ENCODE assay signal across 8 mouse cellular contexts in the genomic region with DNA sequence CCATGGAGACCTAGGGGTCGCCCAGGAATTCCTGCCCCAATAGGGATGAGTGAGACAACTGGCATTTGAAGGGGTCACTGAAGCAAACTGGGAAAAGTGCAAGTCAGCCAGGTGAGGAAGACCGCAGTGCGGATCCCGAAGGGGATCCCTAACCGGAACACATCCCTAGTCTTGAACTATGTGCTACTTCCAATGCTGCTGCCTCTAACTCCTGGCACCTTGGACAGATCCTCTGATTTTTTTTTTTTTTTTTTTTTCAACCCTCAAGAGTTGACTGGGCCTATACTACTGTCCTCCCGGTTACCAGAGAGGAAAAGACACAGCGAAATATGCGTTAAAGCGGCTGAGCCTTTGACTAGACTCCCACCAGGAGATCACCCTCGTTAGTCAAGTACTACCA. TPM values are rescaled to one million over a fixed set of nuclear protein-coding genes. Genes with fewer than 3 reads are reported as not detected.
A peak's percentile ranks its signal among the peaks of the same experiment; 100 is the strongest.
DNase-seq lines count a peak whose midpoint lies in the region; ATAC-seq and TF ChIP-seq lines count a peak whose summit lies in the region.

No protein-coding gene starts in this region.

- H3K9ac ChIP-seq in kidney, postnatal 0 days (ENCODE audit: low read depth, low read length) = peak overlapping the region; percentile 68; the same call in 1 of the 2 replicates
- peak overlapping the region; percentile 80 for H3K9ac ChIP-seq in embryonic facial prominence, embryonic 13.5 days
- H3K9ac ChIP-seq in intestine, embryonic 15.5 days = peak overlapping the region; percentile 64; the same call in 1 of the 2 replicates
- H3K9ac ChIP-seq in neural tube, embryonic 12.5 days = no peak overlapping the region

- intact Hi-C loops in left cerebral cortex, postnatal 36 days (cut with DNase I) = loop anchor here (5.0 kb wide), 1 partner anchor 43 kb away; the partner anchor contains the start of gene Cry2
- intact Hi-C loops in left cerebral cortex, postnatal 14 days (cut with DNase I) = loop anchor here (5.0 kb wide), 1 partner anchor 43 kb away; the partner anchor contains the start of gene Cry2

- no peak for TF ChIP-seq CTCF in kidney, postnatal 0 days (IDR thresholded peaks at IDR 0.05; ENCODE audit: low read depth)

- peak overlapping the region; percentile 69 for H3K4me3 ChIP-seq in kidney, postnatal 0 days (replicated peaks; ENCODE audit: low read depth, low read length)
- peak overlapping the region; percentile 75 for H3K4me3 ChIP-seq in embryonic facial prominence, embryonic 13.5 days
- peak overlapping the region; percentile 67 for H3K4me3 ChIP-seq in intestine, embryonic 15.5 days (replicated peaks)
- peak overlapping the region; percentile 78 for H3K4me3 ChIP-seq in neural tube, embryonic 12.5 days

- peaks cover 31% of the 10 kb centered on the region for H3K4me1 ChIP-seq in kidney, postnatal 0 days (replicated peaks; ENCODE audit: insufficient read depth, low read length)
- H3K4me1 ChIP-seq in embryonic facial prominence, embryonic 13.5 days = peaks cover 49% of the 10 kb centered on the region
- H3K4me1 ChIP-seq in intestine, embryonic 15.5 days (replicated peaks) = peaks cover 40% of the 10 kb centered on the region
- peaks cover 60% of the 10 kb centered on the region for H3K4me1 ChIP-seq in neural tube, embryonic 12.5 days

- peaks cover 18% of the 10 kb centered on the region; the same call in 1 of the 2 replicates for H3K36me3 ChIP-seq in kidney, postnatal 0 days (ENCODE audit: insufficient read depth, low read length)
- H3K36me3 ChIP-seq in embryonic facial prominence, embryonic 13.5 days = peaks cover 26% of the 10 kb centered on the region
- H3K36me3 ChIP-seq in intestine, embryonic 15.5 days = peaks cover 13% of the 10 kb centered on the region; the same call in 1 of the 2 replicates
- peaks cover 31% of the 10 kb centered on the region for H3K36me3 ChIP-seq in neural tube, embryonic 12.5 days

- 8% methylated on average over 10 of the region's 10 CpGs for WGBS in kidney, postnatal 0 days
- 5% methylated on average over 10 of the region's 10 CpGs for WGBS in embryonic facial prominence, embryonic 13.5 days
- 6% methylated on average over 10 of the region's 10 CpGs for WGBS in intestine, embryonic 15.5 days
- 3% methylated on average over 10 of the region's 10 CpGs for WGBS in neural tube, embryonic 12.5 days

- H3K27me3 ChIP-seq in kidney, postnatal 0 days (ENCODE audit: insufficient read depth, low read length) = no peaks in the 10 kb centered on the region; the same call in 1 of the 2 replicates
- no peaks in the 10 kb centered on the region for H3K27me3 ChIP-seq in embryonic facial prominence, embryonic 13.5 days
- no peaks in the 10 kb centered on the region for H3K27me3 ChIP-seq in intestine, embryonic 15.5 days (replicated peaks)
- no peaks in the 10 kb centered on the region for H3K27me3 ChIP-seq in neural tube, embryonic 12.5 days (replicated peaks)

- no peak for ATAC-seq in kidney, postnatal 0 days (replicated peaks; ENCODE audit: low FRiP score, low read depth)
- ATAC-seq in embryonic facial prominence, embryonic 13.5 days (ENCODE audit: insufficient number of reproducible peaks, insufficient read depth, low FRiP score, low TSS enrichment, low read depth) = peak; percentile 6; the same call in 1 of the 2 replicates
- ATAC-seq in intestine, embryonic 15.5 days = peak; percentile 32
- ATAC-seq in neural tube, embryonic 12.5 days (ENCODE audit: low FRiP score, low read depth) = no peak

- H3K27ac ChIP-seq in kidney, postnatal 0 days = no peak overlapping the region
- peak overlapping the region; percentile 89 for H3K27ac ChIP-seq in embryonic facial prominence, embryonic 13.5 days
- H3K27ac ChIP-seq in intestine, embryonic 15.5 days = peak overlapping the region; percentile 62; the same call in 1 of the 2 replicates
- H3K27ac ChIP-seq in neural tube, embryonic 12.5 days = peak overlapping the region; percentile 37; the same call in 1 of the 2 replicates

- no peak for DNase-seq in kidney, postnatal 0 days (ENCODE audit: low spot score)
- DNase-seq in kidney, adult 11 months = no peak
- no peak for DNase-seq in left cerebral cortex, postnatal 36 days (ENCODE audit: low spot score in 2 of 2)
- DNase-seq in left cerebral cortex, postnatal 14 days (ENCODE audit: low spot score in 2 of 2) = no peak
- no peak for DNase-seq in MN1 (ENCODE audit: low spot score)

- peak overlapping the region; percentile 90 for H3K4me2 ChIP-seq in kidney, postnatal 0 days (ENCODE audit: low read length)
- peak overlapping the region; percentile 89 for H3K4me2 ChIP-seq in embryonic facial prominence, embryonic 13.5 days
- peak overlapping the region; percentile 94 for H3K4me2 ChIP-seq in intestine, embryonic 15.5 days (replicated peaks)
- peak overlapping the region; percentile 91 for H3K4me2 ChIP-seq in neural tube, embryonic 12.5 days (replicated peaks)

- no peaks in the 10 kb centered on the region for H3K9me3 ChIP-seq in kidney, postnatal 0 days (replicated peaks; ENCODE audit: low read length)
- no peaks in the 10 kb centered on the region for H3K9me3 ChIP-seq in embryonic facial prominence, embryonic 13.5 days
- H3K9me3 ChIP-seq in intestine, embryonic 15.5 days = no peaks in the 10 kb centered on the region
- H3K9me3 ChIP-seq in neural tube, embryonic 12.5 days = no peaks in the 10 kb centered on the region

RNA-seq across cellular contexts. Expression of gene 1700029I15Rik, which starts 7.3 kb away (rescaled TPM):
- polyA plus RNA-seq in kidney, postnatal 0 days (2015; fragmentation: Nextera tagmentation; extraction: Ambion mirVana) = 1.8 and 2.5 TPM in 2 replicates
- 2.5 and 4.0 TPM in 2 replicates for polyA plus RNA-seq in embryonic facial prominence, embryonic 13.5 days (2015; fragmentation: Nextera tagmentation; extraction: Ambion mirVana)
- 2.9 and 3.0 TPM in 2 replicates for polyA plus RNA-seq in intestine, embryonic 15.5 days (2015; fragmentation: Nextera tagmentation; extraction: Ambion mirVana)
- 5.8 and 7.3 TPM in 2 replicates for polyA plus RNA-seq in neural tube, embryonic 12.5 days (2016; fragmentation: Nextera tagmentation; extraction: Ambion mirVana)
- total RNA-seq in left cerebral cortex, postnatal 36 days (2021) = 1 to 10 TPM; 3.6 to 4.2 TPM
- 1 to 10 TPM; 2.9 to 4.0 TPM for total RNA-seq in left cerebral cortex, postnatal 14 days (2021)

RNA-seq across cellular contexts. Expression of gene Mapk8ip1, which starts 11.4 kb away (rescaled TPM):
- polyA plus RNA-seq in kidney, postnatal 0 days (2015; fragmentation: Nextera tagmentation; extraction: Ambion mirVana) = 25.9 and 28.2 TPM in 2 replicates
- polyA plus RNA-seq in embryonic facial prominence, embryonic 13.5 days (2015; fragmentation: Nextera tagmentation; extraction: Ambion mirVana) = 22.0 and 23.9 TPM in 2 replicates
- polyA plus RNA-seq in intestine, embryonic 15.5 days (2015; fragmentation: Nextera tagmentation; extraction: Ambion mirVana) = 19.4 and 21.3 TPM in 2 replicates
- polyA plus RNA-seq in neural tube, embryonic 12.5 days (2016; fragmentation: Nextera tagmentation; extraction: Ambion mirVana) = 144 and 154 TPM in 2 replicates
- 100 to 1,000 TPM; 344 to 389 TPM for total RNA-seq in left cerebral cortex, postnatal 36 days (2021)
- 100 to 1,000 TPM; 392 to 397 TPM for total RNA-seq in left cerebral cortex, postnatal 14 days (2021)

RNA-seq across cellular contexts. Expression of gene Large2, which starts 15.0 kb away (rescaled TPM):
- polyA plus RNA-seq in kidney, postnatal 0 days (2015; fragmentation: Nextera tagmentation; extraction: Ambion mirVana) = 30.6 and 34.3 TPM in 2 replicates
- polyA plus RNA-seq in embryonic facial prominence, embryonic 13.5 days (2015; fragmentation: Nextera tagmentation; extraction: Ambion mirVana) = 15.2 and 16.9 TPM in 2 replicates
- 10.0 and 11.8 TPM in 2 replicates for polyA plus RNA-seq in intestine, embryonic 15.5 days (2015; fragmentation: Nextera tagmentation; extraction: Ambion mirVana)
- 1.8 and 2.6 TPM in 2 replicates for polyA plus RNA-seq in neural tube, embryonic 12.5 days (2016; fragmentation: Nextera tagmentation; extraction: Ambion mirVana)
- under 1 TPM; 0.47 to 0.97 TPM for total RNA-seq in left cerebral cortex, postnatal 36 days (2021)
- under 1 TPM; 0.42 to 0.77 TPM for total RNA-seq in left cerebral cortex, postnatal 14 days (2021)

RNA-seq across cellular contexts. Expression of gene Pex16, which starts 15.2 kb away (rescaled TPM):
- 34.3 and 36.8 TPM in 2 replicates for polyA plus RNA-seq in kidney, postnatal 0 days (2015; fragmentation: Nextera tagmentation; extraction: Ambion mirVana)
- 20.4 and 20.9 TPM in 2 replicates for polyA plus RNA-seq in embryonic facial prominence, embryonic 13.5 days (2015; fragmentation: Nextera tagmentation; extraction: Ambion mirVana)
- polyA plus RNA-seq in intestine, embryonic 15.5 days (2015; fragmentation: Nextera tagmentation; extraction: Ambion mirVana) = 41.6 and 45.8 TPM in 2 replicates
- 26.5 and 28.7 TPM in 2 replicates for polyA plus RNA-seq in neural tube, embryonic 12.5 days (2016; fragmentation: Nextera tagmentation; extraction: Ambion mirVana)
- 10 to 100 TPM; 33.4 to 34.1 TPM for total RNA-seq in left cerebral cortex, postnatal 36 days (2021)
- total RNA-seq in left cerebral cortex, postnatal 14 days (2021) = 10 to 100 TPM; 36.5 to 41.2 TPM

RNA-seq across cellular contexts. Expression of gene Cry2, which starts 44.2 kb away (rescaled TPM):
- polyA plus RNA-seq in kidney, postnatal 0 days (2015; fragmentation: Nextera tagmentation; extraction: Ambion mirVana) = 10.1 and 12.8 TPM in 2 replicates
- 22.9 and 28.2 TPM in 2 replicates for polyA plus RNA-seq in embryonic facial prominence, embryonic 13.5 days (2015; fragmentation: Nextera tagmentation; extraction: Ambion mirVana)
- 14.5 and 15.8 TPM in 2 replicates for polyA plus RNA-seq in intestine, embryonic 15.5 days (2015; fragmentation: Nextera tagmentation; extraction: Ambion mirVana)
- 32.7 and 33.6 TPM in 2 replicates for polyA plus RNA-seq in neural tube, embryonic 12.5 days (2016; fragmentation: Nextera tagmentation; extraction: Ambion mirVana)
- 100 to 1,000 TPM; 109 to 122 TPM for total RNA-seq in left cerebral cortex, postnatal 36 days (2021)
- total RNA-seq in left cerebral cortex, postnatal 14 days (2021) = 100 to 1,000 TPM; 109 to 116 TPM

Comparison
In these comparisons a context has a peak if more than half of its experiments do, and no peak if none do; other contexts are left out.
1. ATAC-seq: peak in embryonic facial prominence, embryonic 13.5 days (single experiment) and intestine, embryonic 15.5 days (single experiment); none in kidney, postnatal 0 days (single experiment) and neural tube, embryonic 12.5 days (single experiment).
2. Peak in every context shown above with its lines, with median percentiles within 50 percentile points of each other: H3K4me2 ChIP-seq and H3K4me3 ChIP-seq.